ENCODE assay signal across 5 mouse cellular contexts in genomic region chr17:49442841-49443240, GRCm38 (mm10). TPM values are rescaled to one million over a fixed set of nuclear protein-coding genes. Genes with fewer than 3 reads are reported as not detected.
A peak's percentile ranks its signal among the peaks of the same experiment; 100 is the strongest.
DNase-seq lines count a peak whose midpoint lies in the region; ATAC-seq and TF ChIP-seq lines count a peak whose summit lies in the region.
"Not testable (repeated sequence)": the region's sequence is repeated elsewhere in the genome, so short reads cannot be mapped to it uniquely, and the experiment has no call there.

No protein-coding gene starts in this region.

- H3K9me3 ChIP-seq in liver, embryonic 12.5 days (replicated peaks); liver, embryonic 14.5 days (ENCODE audit: control insufficient read depth, low read length); liver, embryonic 16.5 days (replicated peaks; ENCODE audit: control insufficient read depth, low read length): not testable (repeated sequence)

- H3K27ac ChIP-seq in liver, embryonic 12.5 days = peak overlapping the region; percentile 64; the same call in 1 of the 2 replicates
- H3K27ac ChIP-seq in liver, embryonic 14.5 days = peak overlapping the region; percentile 53
- peak overlapping the region; percentile 10; the same call in 1 of the 2 replicates for H3K27ac ChIP-seq in liver, embryonic 16.5 days (ENCODE audit: low read length)

- TF ChIP-seq CTCF in liver, embryonic 14.5 days (IDR thresholded peaks at IDR 0.05; ENCODE audit: low read depth) = not testable (repeated sequence)

- peaks cover 24% of the 10 kb centered on the region for H3K36me3 ChIP-seq in liver, embryonic 12.5 days
- H3K36me3 ChIP-seq in liver, embryonic 14.5 days (replicated peaks; ENCODE audit: control insufficient read depth, insufficient read depth, low read depth) = peaks cover 18% of the 10 kb centered on the region
- not testable (repeated sequence) for H3K36me3 ChIP-seq in liver, embryonic 16.5 days (ENCODE audit: control insufficient read depth, insufficient read depth)

- peaks cover 36% of the 10 kb centered on the region for H3K4me1 ChIP-seq in liver, embryonic 12.5 days
- H3K4me1 ChIP-seq in liver, embryonic 14.5 days (replicated peaks; ENCODE audit: control insufficient read depth in 2 of 2, insufficient read depth in 2 of 2, low read length in 1 of 2) = peaks cover 25 to 32% of the 10 kb centered on the region in 2 experiments
- H3K4me1 ChIP-seq in liver, embryonic 16.5 days (ENCODE audit: control insufficient read depth, low read depth, low read length) = peaks cover 30% of the 10 kb centered on the region

- TF ChIP-seq EP300 in liver, embryonic 14.5 days (IDR thresholded peaks at IDR 0.05; ENCODE audit: low read depth) = not testable (repeated sequence)

- ATAC-seq in liver, embryonic 12.5 days; liver, embryonic 14.5 days (ENCODE audit: insufficient read depth); liver, embryonic 16.5 days (ENCODE audit: low read depth): not testable (repeated sequence)

- H3K27me3 ChIP-seq in liver, embryonic 12.5 days (replicated peaks); liver, embryonic 14.5 days (ENCODE audit: control insufficient read depth, insufficient read depth, low read length); liver, embryonic 16.5 days (ENCODE audit: control insufficient read depth, insufficient read depth, low read depth, low read length): not testable (repeated sequence)

- not testable (repeated sequence) for H3K4me2 ChIP-seq in liver, embryonic 12.5 days; liver, embryonic 14.5 days (ENCODE audit: low read depth); liver, embryonic 16.5 days (ENCODE audit: low read depth, low read length)

- H3K9ac ChIP-seq in liver, embryonic 12.5 days; liver, embryonic 14.5 days (replicated peaks); liver, embryonic 16.5 days (ENCODE audit: low read depth, low read length): not testable (repeated sequence)

- peak; percentile 17 to 22 for DNase-seq in CD8-positive naive resting alpha-beta T cell, adult 2 months (ENCODE audit: low read depth in 2 of 2, low spot score in 2 of 2)
- peak; percentile 1 for DNase-seq in cerebellum, adult 9-11 months
- DNase-seq in liver, embryonic 14.5 days (ENCODE audit: low read depth in 3 of 3, low spot score in 3 of 3) = not testable (repeated sequence)

- H3K4me3 ChIP-seq in liver, embryonic 12.5 days; liver, embryonic 14.5 days (ENCODE audit: insufficient read depth in 1 of 2, low read depth in 2 of 2, low read length in 2 of 2); liver, embryonic 16.5 days (ENCODE audit: low read depth, low read length): not testable (repeated sequence)

- 53% methylated on average over 3 of the region's 3 CpGs for WGBS in liver, embryonic 12.5 days (ENCODE audit: insufficient replicate concordance)
- WGBS in liver, embryonic 14.5 days (ENCODE audit: insufficient replicate concordance) = 52% methylated on average over 3 of the region's 3 CpGs
- 53% methylated on average over 3 of the region's 3 CpGs for WGBS in liver, embryonic 16.5 days (ENCODE audit: insufficient replicate concordance)

RNA-seq across cellular contexts. Expression of gene Mocs1, which starts 14.7 kb away (rescaled TPM):
- polyA plus RNA-seq in liver, embryonic 12.5 days (2016; fragmentation: Nextera tagmentation; extraction: Ambion mirVana) = 6.5 and 9.4 TPM in 2 replicates
- polyA plus RNA-seq in liver, embryonic 14.5 days (2012; rRNA removed) = 16.2 and 17.4 TPM in 2 replicates
- polyA plus RNA-seq in liver, embryonic 14.5 days (2014; fragmentation: Nextera tagmentation; extraction: Ambion mirVana) = 8.0 and 10.3 TPM in 2 replicates
- 10.7 and 13.1 TPM in 2 replicates for polyA plus RNA-seq in liver, embryonic 16.5 days (2015; fragmentation: Nextera tagmentation; extraction: Ambion mirVana)

Comparison
In these comparisons a context has a peak if more than half of its experiments do, and no peak if none do; other contexts are left out.
1. H3K27ac ChIP-seq: peak in every context shown above with its lines; median percentile 64 in liver, embryonic 12.5 days; 53 in liver, embryonic 14.5 days; 10 in liver, embryonic 16.5 days.